Mouse (Mus musculus) heart, adult 2 months (tissue): ENCODE results near the gene Tex52. TPM values are rescaled to one million over a fixed set of nuclear protein-coding genes. Genes with fewer than 3 reads are reported as not detected.

ENCODE experiments used
- DNase-seq, 2 experiments: peaks; one replicate each; pipeline ENCODE4 v3.0.0; 2021
- H3K27ac ChIP-seq: fragments of 200-600 bp; 2 replicates; pipeline ENCODE4 v1.8.1; 2022
- H3K27me3 ChIP-seq: fragments of 200-500 bp; 2 replicates; pipeline ENCODE4 v1.6.1; 2012; ENCODE audit warnings: mild to moderate bottlenecking, low read length, inconsistent platforms, mixed read lengths; ENCODE audit not compliant: control insufficient read depth, insufficient read depth
- H3K36me3 ChIP-seq: fragments of 200-500 bp; 2 replicates; pipeline ENCODE4 v1.6.1; 2012; ENCODE audit warnings: low read length, inconsistent platforms; ENCODE audit not compliant: control insufficient read depth, insufficient read depth
- H3K4me1 ChIP-seq: fragments of 200-500 bp; 2 replicates; pipeline ENCODE4 v1.6.1; 2011; ENCODE audit warnings: low read length; ENCODE audit not compliant: control insufficient read depth, insufficient read depth
- H3K4me3 ChIP-seq: fragments of 200-600 bp; 2 replicates; pipeline ENCODE4 v1.8.1; 2022
- H3K79me2 ChIP-seq: fragments of 200-500 bp; replicated peaks from 2 replicates; pipeline ENCODE4 v1.6.1; 2012; ENCODE audit warnings: mild to moderate bottlenecking, inconsistent platforms, low read length, moderate library complexity, mixed read lengths; ENCODE audit not compliant: control insufficient read depth, insufficient read depth
- H3K9ac ChIP-seq: fragments of 200-500 bp; 2 replicates; pipeline ENCODE4 v1.6.1; 2012; ENCODE audit warnings: low read depth, mild to moderate bottlenecking, control low read depth, inconsistent platforms, low read length, mixed read lengths
- CTCF ChIP-seq: fragments of 200-600 bp; IDR thresholded peaks from 2 replicates; pipeline ENCODE4 v1.8.1; 2022; ENCODE audit warnings: antibody characterized with exemption, mild to moderate bottlenecking, moderate library complexity
- EP300 ChIP-seq: fragments of 200-500 bp; IDR thresholded peaks from 2 replicates; pipeline ENCODE4 v1.6.1; 2011; ENCODE audit warnings: low read depth, low read length, control low read depth; ENCODE audit not compliant: insufficient read depth
- POLR2A ChIP-seq: fragments of 200-500 bp; IDR thresholded peaks from 2 replicates; pipeline ENCODE4 v1.6.1; 2011; ENCODE audit warnings: mild to moderate bottlenecking, low read depth, low read length, control low read depth; ENCODE audit not compliant: insufficient read depth
- WGBS: fragments of 180-500 bp; shearing (Covaris S2); methylation state at CpG from one replicate; pipeline ENCODE4 v1.1.7; 2018; 5-methylcytosine and 5-hydroxymethylcytosine counted together
- intact Hi-C: fragments of 180-260 bp; cut with DNase I; formaldehyde crosslinking; loops from one replicate; pipeline ENCODE4 v1.15.1; 2025
- long read RNA-seq: library from polyadenylated mRNA; stranded (forward); transcript quantifications from one replicate; pipeline ENCODE4 v2.0.0, GENCODE M21; 2021
- polyA plus RNA-seq: library from polyadenylated mRNA; depleted of rRNA; stranded (reverse); fragments of >200 nt; gene quantifications from 2 replicates; pipeline ENCODE4 v1.2.3, GENCODE M21; 2012; rRNA removed
- total RNA-seq, 2 experiments: library from RNA; stranded (reverse); gene quantifications; 2 replicates each; pipeline ENCODE4 v1.2.3; 2021

The Tex52 gene
- total RNA-seq (not detected), polyA plus RNA-seq (0.12 TPM in 1 of 2 replicates, not detected in the other)
- long read RNA-seq, result 0 reads

GRCm38 (mm10) chr6:128375192-128375591, at the start of gene Tex52, which contains the start of gene Gm44596:
Tex52 (plus strand) TSS chr6:128375456.
Gm44596 (plus strand) TSS chr6:128375503.
- no peak for TF ChIP-seq CTCF
- TF ChIP-seq POLR2A, result no peak
- no peak for TF ChIP-seq EP300
- no peaks in the 10 kb centered on the region for H3K36me3 ChIP-seq
- intact Hi-C loops, result no loop called here
- H3K4me3 ChIP-seq, result no peak within 1 kb of the TSS
- WGBS, result 27% methylated on average over 6 of the region's 6 CpGs
- H3K9ac ChIP-seq, result no peak within 1 kb of the TSS
- no peaks in the 10 kb centered on the region for H3K4me1 ChIP-seq
- peak in 1 of 2 experiments; percentile 54 for DNase-seq
- no peaks in the 10 kb centered on the region for H3K27me3 ChIP-seq
- no peak within 1 kb of the TSS; the same call in 1 of the 2 replicates for H3K27ac ChIP-seq
- H3K79me2 ChIP-seq, result no peaks in the 10 kb centered on the region

DNA sequence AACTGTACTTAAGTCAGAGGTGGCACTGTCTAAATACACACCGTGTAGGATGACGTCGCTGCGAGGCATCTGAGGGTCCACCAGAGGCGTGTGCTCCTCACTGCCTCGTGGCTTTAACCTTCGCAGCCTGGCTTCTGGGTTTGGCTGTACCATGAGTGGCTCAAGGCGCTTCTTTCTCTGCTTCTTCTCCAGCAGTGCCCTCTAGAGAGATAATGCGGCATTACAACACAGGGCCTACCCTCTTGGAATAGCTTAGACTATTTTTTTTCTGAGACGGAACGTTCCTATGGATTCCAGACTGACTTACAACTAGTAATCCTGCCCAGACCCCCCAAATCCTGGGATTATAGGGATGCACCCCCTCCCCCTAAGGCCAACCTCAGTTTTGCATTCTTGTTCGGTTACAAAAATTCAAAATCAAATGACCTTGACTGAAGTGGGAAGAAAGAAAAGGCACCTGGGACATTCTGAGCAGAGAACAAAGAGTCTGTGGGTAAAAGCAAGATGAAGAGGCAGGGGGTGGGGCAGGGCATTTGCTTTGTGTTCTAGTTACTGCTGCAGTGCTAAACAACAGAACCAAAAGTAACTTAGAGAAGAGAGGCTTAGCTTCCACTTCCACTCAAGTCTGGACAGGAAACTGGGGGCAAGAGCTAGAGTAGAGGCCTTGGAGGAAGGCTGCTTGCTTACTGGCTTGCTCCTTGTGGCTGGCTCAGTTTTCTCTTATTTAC, 40.7 kb upstream of the Tex52 start:
- peak; percentile 71 for TF ChIP-seq CTCF
- no peak for TF ChIP-seq EP300
- no peak for TF ChIP-seq POLR2A
- Histone ChIP-seq H3K36me3 (no peaks in the 10 kb centered on the region), H3K27ac (no peak overlapping the region), H3K4me1 (peaks cover 1% of the 10 kb centered on the region; the same call in 1 of the 2 replicates), H3K27me3 (no peaks in the 10 kb centered on the region), H3K9ac (no peak overlapping the region), H3K79me2 (no peaks in the 10 kb centered on the region), H3K4me3 (no peak overlapping the region)
- 30% methylated on average over 12 of the region's 12 CpGs for WGBS
- DNase-seq, result peak; percentile 48 to 66
- intact Hi-C loops, result no loop called here

DNA sequence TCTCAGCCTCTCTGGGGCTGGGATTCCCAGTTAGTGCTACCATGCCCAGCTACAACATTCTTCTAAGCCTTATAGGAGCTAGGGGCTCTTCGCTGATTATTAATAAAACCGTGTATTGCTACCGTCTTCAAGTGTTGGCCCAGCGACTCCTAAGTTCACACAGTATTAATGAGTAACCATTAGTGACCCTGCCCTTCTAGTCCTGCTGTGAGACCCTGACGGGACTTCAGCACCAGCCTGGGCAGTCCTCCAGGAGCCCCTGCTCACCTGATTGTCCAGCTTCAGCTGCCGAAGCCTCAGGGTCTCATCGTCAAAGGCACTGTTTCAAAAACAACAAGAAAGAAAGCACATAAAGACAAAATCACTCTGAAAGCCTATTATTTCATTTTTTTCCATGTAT, 37.8 kb upstream of the Tex52 start:
- Histone ChIP-seq H3K4me3 (no peak overlapping the region), H3K79me2 (peaks cover 2% of the 10 kb centered on the region; the same call in 1 of the 2 replicates), H3K27ac (no peak overlapping the region), H3K27me3 (no peaks in the 10 kb centered on the region), H3K9ac (no peak overlapping the region), H3K36me3 (no peaks in the 10 kb centered on the region), H3K4me1 (peaks cover 1% of the 10 kb centered on the region; the same call in 1 of the 2 replicates)
- TF ChIP-seq POLR2A, result no peak
- TF ChIP-seq EP300, result no peak
- TF ChIP-seq CTCF, result no peak
- 88% methylated on average over 7 of the region's 7 CpGs for WGBS
- intact Hi-C loops, result no loop called here
- no peak for DNase-seq

DNA sequence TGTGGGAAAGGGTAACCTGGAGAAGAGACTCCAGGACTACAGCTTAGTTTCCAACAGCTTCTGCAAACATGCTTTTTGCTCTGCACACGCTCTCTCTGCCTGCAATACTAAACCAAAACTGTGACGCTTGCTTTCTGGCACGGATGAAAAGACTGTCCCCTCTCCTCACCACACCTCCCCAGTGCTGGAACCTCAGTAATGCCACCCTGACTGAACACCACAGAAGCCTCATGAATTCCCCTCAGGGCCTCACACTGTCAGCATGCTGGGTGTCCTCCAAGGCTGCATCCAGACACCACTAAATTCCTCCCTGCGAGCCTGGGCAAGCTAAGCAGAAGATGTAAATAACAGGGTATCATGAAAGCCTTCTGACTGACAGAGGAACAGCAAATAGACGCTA, 36.4 kb upstream of the Tex52 start:
- Histone ChIP-seq H3K36me3 (no peaks in the 10 kb centered on the region), H3K4me3 (no peak overlapping the region), H3K79me2 (peaks cover 2% of the 10 kb centered on the region; the same call in 1 of the 2 replicates), H3K9ac (no peak overlapping the region), H3K4me1 (peaks cover 1% of the 10 kb centered on the region; the same call in 1 of the 2 replicates), H3K27ac (no peak overlapping the region), H3K27me3 (no peaks in the 10 kb centered on the region)
- intact Hi-C loops, result no loop called here
- 55% methylated on average over 5 of the region's 5 CpGs for WGBS
- TF ChIP-seq CTCF (no peak), POLR2A (no peak), EP300 (no peak)
- DNase-seq, result no peak

DNA sequence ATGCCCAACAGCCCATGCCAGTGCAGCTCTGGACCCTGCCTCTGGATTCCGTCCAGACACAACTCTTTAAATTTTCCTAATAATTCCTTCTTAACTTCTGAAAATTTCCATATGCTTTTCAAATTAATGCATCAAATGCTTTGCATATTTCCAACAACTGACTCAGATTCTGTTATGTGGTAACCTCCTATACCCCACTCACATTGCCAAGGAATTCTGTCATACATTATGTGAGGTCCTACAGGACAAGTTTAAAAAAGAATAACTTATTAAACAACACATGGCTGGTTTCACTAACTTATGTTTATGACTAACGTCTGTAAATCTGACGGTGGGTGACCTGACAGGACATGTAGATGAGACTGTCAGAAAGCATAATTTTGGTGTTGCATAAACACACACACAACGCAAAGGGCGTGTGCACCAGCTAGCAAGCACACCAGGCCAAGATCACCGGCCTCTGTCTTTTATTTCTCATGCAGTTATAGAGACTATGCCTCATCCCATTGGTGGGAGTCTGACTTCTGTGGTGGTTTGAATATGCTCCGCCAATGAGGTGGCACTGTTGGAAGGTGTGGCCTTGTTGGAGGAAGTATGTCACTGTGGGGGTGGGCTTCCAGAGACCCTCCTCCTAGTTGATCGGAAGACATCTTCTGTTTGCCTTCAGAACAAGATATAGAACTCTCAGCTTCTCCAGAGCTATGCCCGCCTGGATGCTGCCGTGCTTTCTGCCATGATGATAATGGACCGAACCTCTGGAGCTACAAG, 33.1 kb upstream of the Tex52 start:
- H3K36me3 ChIP-seq, result no peaks in the 10 kb centered on the region
- no peaks in the 10 kb centered on the region; the same call in 1 of the 2 replicates for H3K4me1 ChIP-seq
- H3K4me3 ChIP-seq, result no peak overlapping the region
- WGBS, result 90% methylated on average over 11 of the region's 11 CpGs
- TF ChIP-seq CTCF (no peak), POLR2A (no peak), EP300 (no peak)
- H3K79me2 ChIP-seq, result peaks cover 2% of the 10 kb centered on the region; the same call in 1 of the 2 replicates
- H3K27me3 ChIP-seq, result no peaks in the 10 kb centered on the region
- intact Hi-C loops, result no loop called here
- no peak for DNase-seq
- no peak overlapping the region for H3K27ac ChIP-seq
- no peak overlapping the region for H3K9ac ChIP-seq
